Mouse (Mus musculus) cerebellum, adult 18-20 months (tissue): ENCODE measurements at regions not wholly inside any gene's neighbourhood (a gene's known extent, or its start where the extent isn't known, plus 50 kb on each side); places are given as distances from the start of the nearest gene placed in this dataset.
A peak's percentile ranks its signal among the peaks of the same experiment; 100 is the strongest.

Experiments used
- DNase-seq, 2 experiments: peaks; one replicate each; pipeline ENCODE4 v3.0.0; 2021

DNA sequence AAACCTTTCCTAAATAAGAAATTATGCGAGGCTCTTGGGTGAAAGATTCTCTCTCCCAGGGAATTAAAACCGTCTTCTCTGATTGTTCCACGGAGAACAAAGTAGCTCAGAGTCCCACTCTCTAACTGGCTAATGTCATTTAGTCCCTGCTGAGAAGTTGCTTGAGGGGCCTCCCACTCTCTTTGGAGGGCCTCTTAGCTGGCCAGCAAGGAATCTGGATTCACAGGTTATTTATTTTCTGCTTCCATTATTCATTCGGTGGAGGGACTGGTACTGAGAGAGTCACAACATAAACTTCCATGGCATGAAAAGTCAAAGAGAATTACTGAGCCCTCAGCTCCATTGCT is 210.8 kb downstream of the Mex3b start:
- DNase-seq = no peak

DNA sequence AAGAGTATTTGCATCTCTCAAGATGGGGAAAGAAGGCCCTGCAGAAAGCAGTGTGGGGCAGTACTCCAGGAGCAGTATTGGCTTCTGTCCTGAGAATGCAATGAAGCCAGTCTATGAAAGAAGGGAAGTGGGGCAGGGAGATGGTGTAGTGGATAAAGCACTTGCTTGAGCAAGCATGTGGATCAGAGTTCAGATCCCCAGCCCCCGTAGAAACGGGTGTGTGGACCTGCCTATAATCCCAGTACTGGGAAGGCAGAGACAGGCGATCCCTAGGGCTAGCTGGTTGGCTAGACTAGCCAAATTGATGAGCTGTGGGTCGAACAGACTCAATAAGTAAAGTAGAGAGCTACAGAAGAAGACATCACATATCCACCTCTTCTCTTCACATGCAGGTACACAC is 211.6 kb downstream of the Mex3b start:
- no peak for DNase-seq

DNA sequence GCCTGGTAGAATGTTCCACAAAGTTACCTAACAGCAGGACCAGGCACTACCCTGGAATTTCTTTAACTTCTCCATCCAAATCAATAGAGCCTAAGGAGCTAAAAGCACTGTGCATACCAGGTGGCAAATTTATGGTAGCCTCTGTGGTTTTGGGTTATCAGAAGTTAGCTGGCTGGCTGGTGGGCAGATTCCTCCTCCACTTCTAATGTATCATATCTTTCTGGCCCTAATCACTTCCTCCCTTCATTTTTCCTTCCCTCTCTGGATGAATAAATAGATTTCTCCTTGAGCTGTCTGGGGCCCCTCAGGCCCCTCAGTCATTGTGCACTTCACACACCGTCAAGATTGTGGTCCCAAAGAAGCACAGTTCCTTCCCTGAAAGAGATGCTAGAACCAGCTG is 212.7 kb downstream of the Mex3b start:
- no peak for DNase-seq

DNA sequence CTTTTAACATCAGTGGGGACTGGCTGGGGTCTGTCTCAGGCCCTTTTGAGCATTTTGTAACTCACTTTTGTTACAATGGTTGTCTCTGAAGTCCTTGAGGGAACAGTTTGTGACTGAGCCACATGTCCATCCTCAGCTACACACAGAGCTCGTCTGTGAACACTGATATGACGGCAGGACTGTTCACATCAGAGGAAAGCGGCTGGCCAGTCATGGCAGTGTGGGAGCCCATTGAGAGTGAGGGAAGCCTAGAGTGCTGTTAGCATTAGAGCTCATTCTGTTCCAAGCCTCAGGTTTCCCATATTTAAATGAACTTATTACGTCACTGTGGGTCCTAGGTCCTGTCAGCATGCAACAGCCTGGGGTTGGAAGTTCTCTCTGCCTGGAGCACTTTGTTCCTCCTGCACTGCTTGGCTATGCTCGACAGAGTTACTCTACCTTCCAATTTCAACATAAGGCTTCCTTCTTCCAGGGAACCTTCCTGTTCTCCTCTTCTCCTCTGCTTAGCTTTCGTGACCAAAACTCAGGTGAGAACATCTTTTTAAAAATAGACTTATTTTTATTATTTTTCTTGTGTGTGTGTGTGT is 217.5 kb downstream of the Mex3b start:
- DNase-seq = no peak

DNA sequence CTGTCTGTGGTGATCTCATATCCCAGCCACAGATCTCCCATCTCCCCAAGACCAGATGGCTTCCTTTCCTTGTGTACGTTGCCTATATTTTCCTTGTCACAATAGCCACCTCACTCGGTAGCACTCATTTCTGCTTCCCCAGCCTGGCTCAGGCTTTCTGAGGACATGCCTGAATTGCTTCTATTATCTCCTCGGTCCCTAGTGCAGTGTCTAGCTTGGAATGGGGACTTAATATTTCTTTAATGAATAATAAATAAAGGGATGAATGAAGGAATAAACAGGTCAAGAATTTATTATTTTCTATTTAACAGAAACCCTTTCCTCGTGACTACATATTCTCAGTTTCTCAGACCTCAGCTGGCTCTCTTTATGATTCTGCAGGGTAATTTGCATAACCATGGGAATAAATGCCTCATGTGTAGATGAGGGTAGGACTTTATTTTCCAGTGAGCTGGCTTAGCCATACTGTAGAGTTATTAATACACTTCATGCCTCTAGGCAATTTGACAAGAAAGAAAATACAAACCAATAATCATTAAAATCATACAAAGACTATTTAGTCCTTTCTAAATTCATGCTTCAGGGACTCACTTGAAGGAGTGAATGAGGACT is 218.5 kb downstream of the Mex3b start:
- DNase-seq = no peak

DNA sequence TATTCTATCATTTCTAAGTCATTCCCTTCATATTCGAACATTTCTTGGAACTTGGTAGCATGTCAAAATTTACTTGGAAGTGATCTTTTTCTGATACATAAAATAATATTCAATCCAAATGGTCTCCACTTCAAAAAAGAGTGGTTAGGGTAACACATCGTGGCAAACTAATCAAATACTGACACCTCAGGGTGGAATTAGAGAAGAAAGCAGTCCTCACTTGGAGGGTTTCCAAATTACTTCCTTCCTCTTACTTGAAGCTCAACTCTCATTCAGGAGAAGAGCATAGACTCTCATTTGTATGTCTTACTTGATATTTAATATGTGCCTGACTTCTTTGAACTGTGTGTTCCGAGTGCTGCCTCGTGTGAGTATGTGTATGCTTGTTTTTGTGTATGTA is 220.3 kb downstream of the Mex3b start:
- no peak for DNase-seq

DNA sequence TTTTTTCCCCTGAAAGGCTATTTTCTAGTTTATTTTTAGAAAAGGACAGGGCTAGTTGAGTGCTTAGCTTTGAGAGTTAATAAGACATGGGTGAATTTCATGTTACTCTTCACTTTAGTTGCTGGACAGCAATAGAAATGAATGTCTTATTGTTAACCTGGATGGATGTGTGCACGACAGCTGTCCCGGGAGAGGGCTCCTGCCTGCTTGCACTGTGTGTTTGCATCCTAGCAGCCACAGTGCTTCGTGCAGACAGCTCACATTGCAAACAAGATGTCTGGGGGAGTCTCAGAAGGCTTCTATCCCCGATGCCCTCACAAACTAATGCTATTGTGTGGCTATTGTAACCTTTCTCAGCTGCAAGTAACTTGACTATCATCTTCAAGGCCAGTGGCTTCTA is 221.0 kb downstream of the Mex3b start:
- no peak for DNase-seq

DNA sequence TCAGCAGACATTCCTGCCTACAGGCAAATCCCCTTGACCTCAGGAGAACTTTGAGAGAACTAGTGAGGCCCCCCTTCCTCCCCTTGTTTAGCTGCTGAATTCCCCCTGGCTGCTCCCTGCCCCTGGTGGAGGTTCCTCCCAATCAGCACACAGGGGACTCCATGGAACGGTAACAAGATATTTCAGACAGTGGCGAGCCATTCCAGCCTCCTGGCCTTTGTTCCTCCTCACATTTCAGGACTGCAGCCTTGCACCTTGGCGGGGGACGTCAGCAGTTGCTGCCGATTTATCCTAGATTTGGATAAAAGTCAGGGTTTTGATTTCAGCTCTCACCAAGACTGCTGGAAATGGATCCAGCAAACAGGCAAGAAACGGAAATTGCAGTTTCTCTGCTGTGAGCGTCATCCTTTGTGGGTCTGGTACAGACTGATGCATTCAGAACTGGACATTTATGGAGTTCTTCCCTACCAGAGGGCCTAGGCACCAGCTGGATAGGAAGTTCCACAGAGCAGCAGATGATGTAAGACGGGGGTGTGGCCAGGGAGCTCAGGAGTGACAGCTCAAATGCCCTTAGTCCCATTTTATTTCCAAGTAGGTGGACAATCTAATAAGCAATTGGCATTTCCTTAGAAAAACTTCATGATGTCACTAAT is 222.3 kb downstream of the Mex3b start:
- DNase-seq = peak in 1 of 2 experiments; percentile 5

DNA sequence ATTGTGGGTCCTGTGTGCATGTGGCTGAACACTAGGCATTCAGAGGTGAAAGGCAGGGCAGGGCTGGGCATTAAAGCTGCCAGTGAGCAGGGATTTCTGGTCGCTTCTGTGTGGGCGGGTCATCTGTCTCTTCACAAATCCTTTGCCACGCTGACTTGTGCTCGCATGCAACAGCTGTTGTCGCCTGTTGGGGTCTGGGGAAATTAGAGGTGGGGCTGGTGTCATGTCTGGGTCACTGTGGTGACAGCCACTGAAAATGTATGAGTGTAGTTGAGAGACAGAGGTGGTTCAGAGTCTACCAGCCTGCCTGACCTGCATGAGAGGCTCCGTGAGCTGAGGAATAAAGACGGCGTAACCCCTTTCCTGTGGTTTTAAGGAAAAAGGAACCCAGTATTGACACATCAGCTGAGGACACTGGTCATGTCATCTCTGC is 226.8 kb downstream of the Mex3b start:
- DNase-seq = no peak

DNA sequence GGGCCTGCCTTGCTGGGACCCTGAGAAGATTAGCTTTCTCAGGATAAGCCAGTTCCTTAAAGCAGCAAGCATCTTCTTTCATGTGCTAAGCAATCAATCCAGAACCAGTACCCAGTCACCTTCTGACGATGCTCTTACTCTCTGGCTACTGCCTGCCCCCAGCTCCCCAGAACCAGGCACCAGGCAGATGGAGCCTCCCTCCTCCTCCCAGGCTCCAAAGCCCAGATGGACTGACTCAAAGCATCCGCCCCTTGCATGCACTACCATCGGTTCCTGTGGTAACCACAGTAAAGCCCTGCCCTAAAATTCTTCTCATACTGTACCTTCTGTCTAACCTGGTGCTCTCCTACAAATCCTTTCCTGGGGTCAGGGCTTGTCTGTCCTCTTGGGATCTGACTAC is 227.8 kb downstream of the Mex3b start:
- no peak for DNase-seq

DNA sequence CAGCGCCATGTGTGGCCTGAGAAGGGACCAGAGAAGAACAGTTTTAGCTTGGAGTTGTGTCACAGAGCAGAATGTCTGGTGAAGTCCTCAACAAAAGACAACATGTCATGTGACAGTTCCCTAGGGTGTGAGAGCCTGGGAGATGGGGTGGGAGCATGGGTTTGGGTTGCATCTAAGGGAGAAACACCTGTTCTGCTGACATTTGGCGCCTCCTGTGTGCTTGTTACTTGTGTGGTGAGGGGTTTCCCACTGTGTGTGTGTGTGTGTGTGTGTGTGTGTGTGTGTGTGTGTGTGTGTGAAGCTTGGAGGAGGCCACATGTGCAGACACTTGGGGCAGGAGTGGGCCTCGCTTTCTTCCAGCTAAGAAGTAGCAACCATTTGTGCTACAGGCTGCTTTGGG is 228.5 kb downstream of the Mex3b start:
- DNase-seq = no peak

DNA sequence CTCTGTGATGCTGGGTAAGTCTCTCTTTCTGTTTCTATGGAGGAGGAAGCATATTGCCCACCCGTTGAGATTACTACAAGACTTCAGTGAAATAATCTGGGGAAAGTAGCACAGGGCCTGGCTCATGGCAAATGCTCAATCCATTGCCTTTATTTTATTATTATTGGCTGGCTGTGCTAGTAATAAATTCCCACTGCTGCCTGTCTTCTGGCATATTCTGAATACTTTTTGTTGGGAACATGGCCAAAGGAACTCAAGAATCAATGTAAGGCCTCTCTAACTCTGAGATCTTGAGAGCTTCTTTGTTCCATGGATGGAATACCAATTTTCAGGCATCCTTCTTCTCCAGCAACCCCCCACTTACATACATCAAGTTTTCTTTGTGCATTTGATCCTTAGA is 237.3 kb downstream of the Mex3b start:
- DNase-seq = no peak

DNA sequence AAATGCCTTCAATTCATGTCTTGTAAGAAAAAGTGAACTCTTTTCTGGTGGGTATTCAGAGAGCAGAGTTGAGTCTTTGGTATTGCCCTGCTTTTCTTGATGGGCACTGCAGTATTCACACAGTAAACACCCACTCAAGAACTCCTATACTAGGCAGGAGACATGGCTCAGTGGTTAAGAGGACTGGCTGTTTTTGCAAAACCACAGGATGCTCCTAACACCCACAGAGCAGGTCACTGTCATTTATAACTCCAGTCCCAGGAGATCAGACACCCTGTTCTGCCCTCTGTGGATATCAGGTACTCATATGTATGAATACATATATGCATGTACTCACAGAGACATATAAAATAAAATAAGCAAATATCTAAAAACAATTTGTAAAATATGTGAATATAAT is 238.5 kb downstream of the Mex3b start:
- DNase-seq = no peak

DNA sequence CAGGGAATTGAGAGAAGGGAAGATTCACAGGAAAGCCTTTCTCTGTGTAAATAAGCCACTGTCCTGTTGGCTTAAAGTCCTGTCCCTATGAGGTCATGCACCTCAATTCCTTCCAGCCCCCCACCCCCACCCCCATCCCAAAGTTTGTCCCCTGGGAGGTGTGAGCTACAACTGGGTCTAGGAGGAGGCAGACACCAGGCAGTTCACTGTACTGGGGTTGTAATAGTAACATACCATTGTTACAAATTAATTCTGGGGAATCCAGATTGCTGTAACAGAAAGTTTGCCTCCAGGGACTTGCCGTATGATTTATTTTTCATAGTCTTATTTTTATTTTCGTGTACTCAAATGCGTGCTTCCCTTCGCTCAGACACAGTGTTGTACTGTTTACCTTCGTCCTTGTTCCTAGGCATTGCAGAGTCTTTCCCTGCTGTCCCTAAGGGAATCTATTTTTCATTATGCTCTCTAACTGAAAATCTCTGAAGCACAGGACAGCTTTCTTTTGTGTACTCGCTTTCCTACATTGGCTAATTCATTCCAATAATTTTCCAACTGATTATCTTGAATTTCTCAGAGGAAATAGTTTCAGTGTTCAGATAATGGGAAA is 244.2 kb downstream of the Mex3b start:
- no peak for DNase-seq

DNA sequence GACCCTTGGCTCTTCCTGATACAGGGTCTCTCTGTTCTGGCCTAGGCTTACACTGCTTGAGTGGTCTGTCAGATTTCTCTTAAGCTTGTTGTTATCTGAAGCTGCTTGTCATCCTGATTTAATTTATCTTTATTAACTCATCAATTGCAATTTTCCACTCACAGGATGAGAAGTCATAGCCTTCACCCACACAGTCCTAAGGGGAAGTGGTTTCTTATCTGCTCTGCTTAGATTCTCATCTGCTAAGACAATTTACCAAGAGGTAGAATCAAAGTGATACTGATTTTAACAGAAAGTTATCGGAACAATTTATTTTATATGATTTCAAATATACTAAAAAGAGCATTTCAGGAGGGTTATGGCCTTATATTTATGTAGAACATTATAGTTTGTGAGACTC is 249.4 kb downstream of the Mex3b start:
- DNase-seq = no peak

DNA sequence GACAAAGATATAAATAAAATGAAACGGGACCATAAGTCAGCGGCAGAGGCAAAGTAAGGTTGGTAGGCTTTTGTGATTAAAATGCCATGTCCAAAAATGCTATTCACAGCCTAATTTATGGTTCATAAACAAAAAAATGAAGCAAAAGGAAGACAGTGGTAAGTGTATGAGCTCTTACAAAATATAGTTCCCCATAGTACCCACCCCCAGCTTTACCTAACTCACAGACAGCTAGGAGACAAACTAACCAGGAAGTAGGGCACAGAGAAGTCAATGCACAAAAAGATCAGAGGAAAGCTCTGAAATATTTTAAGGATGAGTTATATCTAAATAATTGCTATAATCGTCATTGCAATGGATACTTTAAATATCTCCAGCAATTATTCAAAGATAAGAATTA is 249.9 kb downstream of the Mex3b start:
- no peak for DNase-seq

DNA sequence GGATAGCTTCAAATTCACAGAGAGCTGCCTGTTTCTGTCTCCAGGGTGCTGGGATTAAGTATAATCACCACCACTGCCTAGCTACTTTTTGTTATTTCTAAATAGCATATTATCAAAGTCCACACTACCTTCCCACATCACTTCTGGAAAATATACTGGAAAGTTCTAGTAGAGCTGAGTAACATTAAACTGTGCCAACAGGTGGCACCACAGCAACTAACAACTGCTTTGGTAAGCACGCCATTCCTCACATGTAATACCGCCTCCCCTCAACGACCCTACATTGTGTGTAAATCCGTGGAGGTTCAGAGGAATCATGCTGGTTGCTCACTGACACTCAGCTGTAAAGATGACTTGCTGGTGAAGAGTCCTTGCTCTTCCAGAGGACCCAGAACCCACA is 259.1 kb downstream of the Mex3b start:
- no peak for DNase-seq

DNA sequence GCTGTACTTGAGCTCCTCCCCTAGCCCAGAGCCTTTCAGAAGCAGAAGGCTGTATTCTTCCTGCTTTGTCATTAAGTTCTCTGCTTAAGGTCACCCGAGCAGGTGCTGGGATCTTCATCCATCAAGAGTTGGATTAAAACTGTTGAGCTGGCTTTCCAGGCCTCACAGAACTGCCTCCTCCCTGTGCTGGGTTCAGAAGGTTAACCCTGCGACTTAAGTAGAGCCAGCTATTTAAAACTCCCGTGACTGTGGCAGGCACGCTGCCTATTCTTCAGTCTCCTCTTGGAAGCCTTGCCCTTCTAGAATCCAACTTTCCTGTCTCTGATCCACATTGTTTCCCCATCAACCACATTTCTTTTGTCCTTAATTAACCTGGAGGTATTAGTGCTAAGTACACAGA is 273.1 kb downstream of the Mex3b start:
- DNase-seq = no peak

DNA sequence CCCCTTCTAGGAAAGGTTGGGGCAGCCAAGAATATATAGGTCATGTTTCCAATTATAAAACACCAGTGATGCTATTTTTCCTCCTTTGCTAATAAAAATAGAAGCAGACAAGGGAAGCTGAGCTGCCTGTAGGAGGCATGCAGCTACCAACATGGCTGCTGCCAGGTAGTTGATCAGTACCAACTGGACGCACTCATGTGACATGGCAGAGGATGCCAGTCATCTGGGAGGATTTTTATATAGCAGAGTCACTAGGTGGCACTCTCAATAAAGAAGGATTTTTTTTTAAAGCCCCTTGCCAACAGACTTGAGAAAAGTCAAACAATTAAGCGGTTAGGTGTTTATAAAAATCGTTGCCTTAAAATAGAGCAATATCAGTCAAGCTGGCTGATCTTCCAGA is 273.5 kb downstream of the Mex3b start:
- peak; percentile 4 to 12 for DNase-seq

DNA sequence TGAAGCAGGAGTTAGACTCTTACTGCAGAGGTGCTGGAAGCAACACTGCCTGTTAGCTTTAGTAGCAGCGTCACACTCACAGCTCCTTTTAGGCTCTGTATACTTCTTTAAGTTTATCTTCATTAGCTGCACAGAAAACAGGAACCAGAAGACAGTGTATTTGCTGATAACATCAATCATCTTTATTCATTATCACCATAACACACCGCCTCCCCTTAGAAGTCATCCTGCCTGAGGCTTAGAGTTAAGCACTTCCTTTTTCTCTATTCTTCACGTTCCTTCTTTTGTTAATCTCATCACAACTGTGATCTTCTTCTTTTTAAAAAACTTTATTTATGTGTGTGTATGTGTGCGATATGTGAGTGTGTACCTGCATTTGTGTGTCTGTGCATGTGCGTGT is 276.9 kb downstream of the Mex3b start:
- DNase-seq = no peak

DNA sequence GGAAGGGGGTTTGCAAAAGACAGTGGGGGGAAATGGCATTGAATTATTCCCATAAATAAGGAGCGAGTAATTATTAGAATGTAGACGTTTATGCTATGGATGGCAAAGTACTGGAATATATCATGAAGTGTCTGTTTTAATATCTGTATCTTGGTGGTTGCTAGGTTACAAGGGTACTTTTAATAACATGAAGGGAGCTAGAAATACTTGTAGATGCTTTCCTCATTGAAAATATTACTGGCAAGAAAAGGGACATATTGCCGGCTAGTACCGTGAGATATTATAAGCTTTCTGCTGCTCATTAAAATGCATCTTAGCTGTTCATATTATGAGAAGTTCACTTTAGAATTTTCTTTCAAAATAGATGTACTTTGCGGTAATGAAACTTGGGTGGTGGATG is 278.4 kb downstream of the Mex3b start:
- DNase-seq = no peak

DNA sequence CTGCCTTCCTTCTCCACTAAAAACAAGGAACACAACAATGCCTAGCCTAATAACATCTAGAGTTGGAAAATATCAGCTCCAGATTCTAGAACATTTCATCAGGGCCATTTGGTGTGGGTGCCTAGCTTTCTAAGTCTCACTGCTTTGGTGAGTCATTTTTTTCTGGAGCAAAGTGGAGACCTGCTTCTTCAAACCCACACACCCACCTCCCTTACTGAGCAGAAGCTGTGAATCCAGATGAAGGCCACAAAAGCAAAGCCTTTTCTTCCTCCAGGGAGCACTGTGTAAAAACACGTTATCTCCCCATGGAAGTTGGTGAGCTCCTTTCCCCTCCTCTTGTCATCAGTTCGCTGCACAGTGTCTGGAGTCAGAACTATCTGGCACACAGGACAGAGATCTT is 294.1 kb downstream of the Mex3b start:
- no peak for DNase-seq

DNA sequence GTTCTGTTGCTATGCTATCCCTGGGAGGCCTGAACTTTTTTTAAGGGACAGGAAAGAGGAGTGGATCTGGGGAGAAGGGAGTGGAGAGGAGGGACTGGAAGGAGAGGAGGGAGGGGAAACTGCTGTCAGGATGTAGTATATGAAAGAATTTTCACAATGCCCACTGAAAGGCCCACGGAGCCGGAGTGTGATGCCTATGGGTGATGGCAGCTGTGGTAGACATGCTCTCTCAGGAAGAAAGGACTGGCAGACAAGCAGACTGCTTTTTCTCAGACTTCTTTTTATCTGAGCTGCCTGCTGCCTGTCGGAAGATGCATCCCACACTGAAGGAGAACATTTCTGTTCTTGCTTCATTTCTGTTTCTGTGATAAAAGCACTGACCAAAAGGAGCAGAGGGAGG is 295.7 kb downstream of the Mex3b start:
- DNase-seq = no peak

DNA sequence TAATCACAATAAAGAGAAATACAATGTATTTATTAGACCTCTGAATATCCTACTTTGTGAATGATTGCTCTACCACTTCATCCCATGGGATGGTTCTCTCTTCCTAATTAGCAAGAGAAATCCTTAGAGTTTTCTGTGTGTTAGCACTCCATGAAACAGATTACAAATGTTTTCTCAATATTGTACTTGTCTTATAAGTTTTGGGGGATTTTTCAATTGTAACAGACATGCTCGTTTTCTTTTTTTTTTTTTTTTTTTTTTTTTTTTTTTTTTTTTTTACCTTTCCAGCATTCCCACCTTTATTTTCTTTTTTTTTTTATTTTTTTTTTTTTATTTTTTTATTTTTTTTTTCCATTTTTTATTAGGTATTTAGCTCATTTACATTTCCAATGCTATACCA is 312.3 kb downstream of the Mex3b start:
- DNase-seq = no peak

DNA sequence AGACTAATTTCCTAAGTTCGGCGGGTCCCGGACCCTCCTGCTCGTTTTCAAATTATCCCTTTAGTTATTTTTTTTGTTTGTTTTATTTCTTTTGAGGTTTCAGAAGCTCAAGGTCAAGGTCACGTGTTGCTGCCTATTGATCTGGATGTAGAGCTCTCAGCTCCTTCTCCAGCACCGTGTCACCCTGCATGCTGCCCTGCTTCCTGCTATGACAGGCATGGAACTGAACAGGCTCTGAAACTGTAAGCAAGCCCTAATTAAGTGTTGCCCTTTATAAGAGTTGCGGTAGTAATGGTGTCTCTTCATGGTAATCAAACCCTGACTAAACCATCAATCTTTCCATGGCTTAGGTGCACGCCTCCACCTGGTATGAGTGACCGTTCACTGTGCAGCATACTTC is 319.2 kb downstream of the Mex3b start:
- no peak for DNase-seq
